Mouse (Mus musculus): Measurements from ENCODE around the gene Zfp865. TPM values are rescaled to one million over a fixed set of nuclear protein-coding genes. Genes with fewer than 3 reads are reported as not detected.
"Not testable (repeated sequence)": the region's sequence is repeated elsewhere in the genome, so short reads cannot be mapped to it uniquely, and the experiment has no call there.

The Zfp865 gene
- polyA plus RNA-seq, 1 experiment from 2014 or later, result 1.4 TPM

DNA sequence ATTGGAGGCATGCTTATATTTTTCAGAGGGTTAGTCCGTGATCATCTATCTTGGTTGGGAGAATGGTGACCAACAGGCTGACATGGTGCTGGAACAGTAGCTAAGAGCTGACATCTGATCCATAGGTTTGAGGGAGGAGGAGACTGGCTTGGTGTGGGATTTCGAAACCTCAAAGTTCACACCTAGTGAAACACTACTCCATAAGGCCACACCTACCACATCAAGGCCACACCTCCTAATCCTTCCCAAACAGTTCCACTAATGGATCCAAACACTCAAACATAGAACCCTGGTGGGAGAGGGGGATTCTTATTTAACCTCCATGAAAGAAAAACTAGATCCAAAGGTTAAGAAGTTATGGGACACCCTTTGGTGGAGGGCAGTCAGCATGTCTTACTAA lies 3.3 kb upstream of the Zfp865 start:
- peaks cover 55% of the 10 kb centered on the region for H3K4me1 ChIP-seq (replicated peaks)
- ATAC-seq (ENCODE audit: low read depth), result no peak

DNA sequence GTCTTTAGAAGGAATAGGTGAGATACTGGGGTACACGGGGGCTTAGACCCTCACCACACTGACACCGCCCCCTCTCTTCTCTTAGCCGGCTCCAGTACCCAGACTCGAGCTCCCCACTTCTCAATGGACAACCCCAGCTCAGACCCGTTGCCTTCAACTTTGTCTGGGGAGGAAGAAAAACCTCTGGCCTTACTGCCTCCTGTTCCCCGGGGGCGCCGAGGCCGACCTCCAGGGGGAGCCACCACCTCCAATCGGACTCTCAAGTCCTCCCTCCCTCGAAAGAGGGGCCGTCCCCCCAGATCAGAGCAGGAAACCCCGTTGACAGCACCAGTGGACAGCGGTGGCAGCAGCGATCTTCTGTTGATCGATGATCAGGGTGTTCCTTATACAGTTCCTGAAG lies 2.8 kb upstream of the Zfp865 start:
- ATAC-seq (ENCODE audit: low read depth), result no peak
- WGBS (ENCODE audit: insufficient replicate concordance), result 85% methylated on average over 16 of the region's 16 CpGs
- Histone ChIP-seq H3K36me3 (peaks cover 32% of the 10 kb centered on the region), H3K27me3 (no peaks in the 10 kb centered on the region), H3K4me3 (replicated peaks) (no peak overlapping the region), H3K9me3 (replicated peaks) (peaks cover 4% of the 10 kb centered on the region; the same call in 1 of the 2 replicates), H3K27ac (no peak overlapping the region), H3K4me2 (no peak overlapping the region), H3K4me1 (replicated peaks) (peaks cover 59% of the 10 kb centered on the region), H3K9ac (no peak overlapping the region)
- no peak for DNase-seq

More for the DNA sequence above, 3.3 kb upstream of the Zfp865 start:
- peaks cover 32% of the 10 kb centered on the region for H3K36me3 ChIP-seq
- H3K9ac ChIP-seq, result no peak overlapping the region
- no peak for DNase-seq
- H3K4me3 ChIP-seq (replicated peaks), result no peak overlapping the region
- H3K9me3 ChIP-seq (replicated peaks), result peaks cover 4% of the 10 kb centered on the region; the same call in 1 of the 2 replicates
- no peak overlapping the region for H3K27ac ChIP-seq
- no peaks in the 10 kb centered on the region for H3K27me3 ChIP-seq
- WGBS (ENCODE audit: insufficient replicate concordance), result 89% methylated on average over 2 of the region's 2 CpGs
- H3K4me2 ChIP-seq, result no peak overlapping the region

DNA sequence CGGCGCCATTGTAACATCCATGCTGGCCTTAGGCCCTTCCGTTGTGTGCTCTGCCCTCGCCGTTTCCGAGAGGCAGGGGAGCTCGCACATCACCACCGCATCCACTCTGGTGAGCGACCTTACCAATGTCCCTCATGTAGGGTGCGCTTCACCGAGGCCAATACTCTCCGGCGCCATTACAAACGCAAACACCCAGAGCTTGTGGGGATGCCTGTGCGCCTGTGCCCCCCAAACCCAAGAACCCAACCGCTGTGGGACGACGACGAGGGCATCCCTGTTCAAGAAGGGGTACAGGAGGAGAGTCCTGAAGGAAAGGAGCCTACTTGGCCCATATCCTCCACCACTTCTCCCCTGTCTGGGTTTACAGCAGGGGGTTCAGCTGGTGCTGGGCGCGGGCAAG lies 2.2 kb upstream of the Zfp865 start:
- Histone ChIP-seq H3K9ac (no peak overlapping the region), H3K9me3 (replicated peaks) (peaks cover 4% of the 10 kb centered on the region; the same call in 1 of the 2 replicates), H3K36me3 (peaks cover 32% of the 10 kb centered on the region), H3K4me3 (replicated peaks) (no peak overlapping the region), H3K4me1 (replicated peaks) (peaks cover 60% of the 10 kb centered on the region), H3K27me3 (no peaks in the 10 kb centered on the region), H3K27ac (no peak overlapping the region), H3K4me2 (no peak overlapping the region)
- 92% methylated on average over 21 of the region's 21 CpGs for WGBS (ENCODE audit: insufficient replicate concordance)
- DNase-seq, result no peak
- no peak for ATAC-seq (ENCODE audit: low read depth)

DNA sequence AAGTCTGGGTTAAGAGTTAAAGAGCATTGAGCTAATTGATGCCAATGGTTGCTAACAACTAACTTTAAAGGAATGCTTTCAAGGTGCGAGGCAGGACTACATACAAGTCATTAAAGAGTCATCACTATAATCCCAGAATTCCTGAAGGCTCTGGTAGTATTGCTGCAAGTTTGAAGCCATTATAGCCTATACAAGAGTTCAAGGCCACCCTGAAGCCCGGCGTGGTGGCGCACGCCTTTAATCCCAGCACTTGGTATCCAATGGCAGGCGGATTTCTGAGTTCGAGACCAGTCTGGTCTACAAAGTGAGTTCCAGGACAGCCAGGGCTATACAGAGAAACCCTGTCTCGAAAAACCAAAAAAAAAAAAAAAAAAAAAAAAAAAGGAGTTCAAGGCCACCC lies 600 bp upstream of the Zfp865 start:
- 25% methylated on average over 8 of the region's 8 CpGs for WGBS (ENCODE audit: insufficient replicate concordance)
- not testable (repeated sequence) for H3K27me3 ChIP-seq; ATAC-seq (ENCODE audit: low read depth); DNase-seq; H3K9me3 ChIP-seq (replicated peaks)
- H3K4me3 ChIP-seq (replicated peaks), result peak overlapping the region; percentile 90
- H3K36me3 ChIP-seq, result peaks cover 46% of the 10 kb centered on the region
- peak overlapping the region; percentile 97 for H3K9ac ChIP-seq
- H3K27ac ChIP-seq, result peak overlapping the region; percentile 96
- H3K4me2 ChIP-seq, result peak overlapping the region; percentile 72
- H3K4me1 ChIP-seq (replicated peaks), result peaks cover 49% of the 10 kb centered on the region

DNA sequence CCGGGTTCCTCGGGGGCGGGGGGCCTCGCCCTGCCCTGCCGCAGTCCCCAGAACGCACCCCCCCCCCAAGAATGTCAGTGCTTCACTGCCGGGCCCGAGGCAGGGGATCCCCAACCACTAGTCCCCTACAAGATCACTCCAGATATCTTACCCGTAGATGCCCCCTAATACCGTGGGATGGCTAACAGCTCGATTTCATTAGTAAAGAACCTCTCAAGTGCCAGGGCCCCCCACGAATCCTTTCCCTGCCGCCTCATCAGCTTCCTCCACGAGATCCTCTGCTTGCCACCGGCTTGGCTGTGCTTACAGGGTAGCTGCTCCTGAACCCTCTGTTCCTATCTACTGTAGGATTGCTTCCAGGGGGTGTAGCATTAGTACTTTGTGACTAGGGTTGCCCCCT lies 509 bp downstream of the Zfp865 start:
- Histone ChIP-seq H3K27me3 (no peaks in the 10 kb centered on the region), H3K36me3 (peaks cover 57% of the 10 kb centered on the region), H3K9me3 (replicated peaks) (peaks cover 4% of the 10 kb centered on the region; the same call in 1 of the 2 replicates), H3K4me2 (peak overlapping the region; percentile 72), H3K4me3 (replicated peaks) (peak overlapping the region; percentile 90), H3K4me1 (replicated peaks) (peaks cover 47% of the 10 kb centered on the region), H3K9ac (peak overlapping the region; percentile 97), H3K27ac (peak overlapping the region; percentile 96)
- DNase-seq, result no peak
- WGBS (ENCODE audit: insufficient replicate concordance), result 0% methylated on average over 15 of the region's 15 CpGs
- ATAC-seq (ENCODE audit: low read depth), result peak; percentile 2; the same call in 1 of the 2 replicates

DNA sequence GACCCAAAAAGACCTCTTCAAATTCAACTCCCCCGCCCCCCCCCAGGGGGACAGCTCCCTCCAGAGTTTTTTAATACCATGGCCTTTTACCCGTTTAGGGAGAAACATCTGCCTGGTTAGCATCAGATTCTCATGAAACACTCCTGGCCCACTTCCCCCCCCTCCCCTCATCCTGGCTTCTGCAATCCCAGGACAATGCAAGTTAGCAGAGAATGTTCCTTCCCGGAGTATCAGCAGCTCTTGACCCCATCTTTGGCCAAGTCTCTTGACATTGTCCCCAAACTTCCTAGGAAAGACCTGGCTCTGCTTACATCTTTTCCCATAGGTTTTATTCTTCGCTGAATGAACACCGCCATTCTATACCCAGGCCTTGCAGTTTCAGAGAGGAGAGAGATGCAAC lies 1.0 kb downstream of the Zfp865 start:
- peaks cover 4% of the 10 kb centered on the region; the same call in 1 of the 2 replicates for H3K9me3 ChIP-seq (replicated peaks)
- ATAC-seq (ENCODE audit: low read depth), result no peak
- peaks cover 42% of the 10 kb centered on the region for H3K4me1 ChIP-seq (replicated peaks)
- H3K27ac ChIP-seq, result peak overlapping the region; percentile 96
- peak overlapping the region; percentile 90 for H3K4me3 ChIP-seq (replicated peaks)
- H3K36me3 ChIP-seq, result peaks cover 60% of the 10 kb centered on the region
- no peaks in the 10 kb centered on the region for H3K27me3 ChIP-seq
- peak overlapping the region; percentile 72 for H3K4me2 ChIP-seq
- DNase-seq, result no peak
- 47% methylated on average over 5 of the region's 5 CpGs for WGBS (ENCODE audit: insufficient replicate concordance)
- peak overlapping the region; percentile 97 for H3K9ac ChIP-seq

DNA sequence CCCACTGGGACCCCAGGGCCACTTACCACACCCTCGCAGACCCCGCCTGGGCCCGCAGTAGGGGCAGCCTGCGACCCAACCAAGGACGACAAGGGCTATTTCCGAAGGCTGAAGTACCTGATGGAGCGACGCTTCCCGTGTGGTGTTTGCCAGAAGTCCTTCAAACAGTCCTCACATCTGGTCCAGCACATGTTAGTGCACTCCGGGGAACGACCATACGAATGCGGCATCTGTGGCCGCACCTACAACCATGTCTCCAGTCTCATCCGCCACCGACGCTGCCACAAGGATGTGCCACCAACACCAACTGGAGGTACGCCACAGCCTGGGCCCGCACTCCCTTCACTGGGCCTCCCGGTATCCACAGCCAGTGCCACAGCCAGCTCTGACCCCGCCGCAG lies 9.4 kb downstream of the Zfp865 start:
- Histone ChIP-seq H3K9ac (no peak overlapping the region), H3K36me3 (peaks cover 90% of the 10 kb centered on the region), H3K4me3 (replicated peaks) (no peak overlapping the region), H3K4me2 (no peak overlapping the region), H3K4me1 (replicated peaks) (peaks cover 3% of the 10 kb centered on the region; the same call in 1 of the 2 replicates), H3K9me3 (replicated peaks) (peaks cover 31% of the 10 kb centered on the region), H3K27me3 (no peaks in the 10 kb centered on the region), H3K27ac (no peak overlapping the region)
- 94% methylated on average over 22 of the region's 22 CpGs for WGBS (ENCODE audit: insufficient replicate concordance)
- ATAC-seq (ENCODE audit: low read depth) (no peak), DNase-seq (no peak)

DNA sequence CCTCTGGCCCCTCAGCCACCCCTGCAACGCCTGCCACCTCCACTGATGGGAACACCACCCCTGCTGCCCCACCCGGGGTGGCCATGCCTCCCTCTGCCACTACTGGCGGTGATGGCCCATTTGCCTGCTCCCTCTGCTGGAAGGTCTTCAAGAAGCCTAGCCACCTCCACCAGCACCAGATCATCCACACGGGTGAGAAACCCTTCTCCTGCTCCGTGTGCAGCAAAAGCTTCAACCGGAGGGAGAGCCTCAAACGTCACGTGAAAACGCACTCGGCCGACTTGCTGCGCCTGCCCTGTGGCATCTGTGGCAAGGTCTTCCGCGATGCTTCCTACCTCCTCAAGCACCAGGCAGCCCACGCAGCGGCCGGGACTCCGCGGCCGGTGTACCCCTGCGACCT lies 9.8 kb downstream of the Zfp865 start:
- peaks cover 3% of the 10 kb centered on the region; the same call in 1 of the 2 replicates for H3K4me1 ChIP-seq (replicated peaks)
- DNase-seq, result no peak
- 91% methylated on average over 21 of the region's 21 CpGs for WGBS (ENCODE audit: insufficient replicate concordance)
- H3K9ac ChIP-seq, result no peak overlapping the region
- ATAC-seq (ENCODE audit: low read depth), result no peak
- peaks cover 89% of the 10 kb centered on the region for H3K36me3 ChIP-seq
- no peak overlapping the region for H3K4me2 ChIP-seq
- H3K27ac ChIP-seq, result no peak overlapping the region
- no peak overlapping the region for H3K4me3 ChIP-seq (replicated peaks)
- no peaks in the 10 kb centered on the region for H3K27me3 ChIP-seq
- H3K9me3 ChIP-seq (replicated peaks), result peaks cover 31% of the 10 kb centered on the region

DNA sequence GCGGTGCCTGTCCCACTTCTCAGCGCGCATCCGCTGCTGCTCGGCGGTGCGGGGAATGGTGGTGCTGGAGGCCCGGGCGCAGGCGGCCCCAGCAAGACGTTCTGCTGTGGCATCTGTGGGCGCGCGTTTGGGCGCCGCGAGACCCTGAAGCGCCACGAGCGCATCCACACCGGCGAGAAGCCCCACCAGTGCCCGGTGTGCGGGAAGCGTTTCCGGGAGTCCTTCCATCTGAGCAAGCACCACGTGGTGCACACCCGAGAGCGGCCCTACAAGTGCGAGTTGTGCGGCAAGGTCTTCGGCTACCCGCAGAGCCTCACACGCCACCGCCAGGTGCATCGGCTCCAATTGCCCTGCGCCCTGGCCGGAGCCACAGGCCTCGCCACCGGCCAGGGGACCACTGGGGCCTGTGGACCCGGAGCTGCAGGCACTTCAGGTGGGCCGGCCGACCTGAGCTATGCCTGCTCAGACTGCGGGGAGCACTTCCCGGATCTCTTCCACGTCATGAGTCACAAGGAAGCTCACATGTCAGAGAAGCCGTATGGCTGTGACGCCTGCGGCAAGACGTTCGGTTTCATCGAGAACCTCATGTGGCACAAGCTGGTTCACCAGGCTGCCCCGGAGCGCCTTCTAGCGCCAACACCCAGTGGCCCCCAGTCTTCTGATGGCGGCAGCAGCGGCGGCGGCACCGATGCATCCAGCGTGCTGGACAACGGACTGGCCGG lies 10.5 kb downstream of the Zfp865 start:
- Histone ChIP-seq H3K9me3 (replicated peaks) (peaks cover 31% of the 10 kb centered on the region), H3K4me3 (replicated peaks) (no peak overlapping the region), H3K4me1 (replicated peaks) (0 out of 2 replicates have a peak, but pooled peaks cover 3% of the 10 kb centered on the region), H3K27ac (no peak overlapping the region), H3K27me3 (no peaks in the 10 kb centered on the region), H3K4me2 (no peak overlapping the region), H3K36me3 (peaks cover 87% of the 10 kb centered on the region), H3K9ac (no peak overlapping the region)
- no peak for DNase-seq
- ATAC-seq (ENCODE audit: low read depth), result no peak
- WGBS (ENCODE audit: insufficient replicate concordance), result 94% methylated on average over 63 of the region's 63 CpGs

DNA sequence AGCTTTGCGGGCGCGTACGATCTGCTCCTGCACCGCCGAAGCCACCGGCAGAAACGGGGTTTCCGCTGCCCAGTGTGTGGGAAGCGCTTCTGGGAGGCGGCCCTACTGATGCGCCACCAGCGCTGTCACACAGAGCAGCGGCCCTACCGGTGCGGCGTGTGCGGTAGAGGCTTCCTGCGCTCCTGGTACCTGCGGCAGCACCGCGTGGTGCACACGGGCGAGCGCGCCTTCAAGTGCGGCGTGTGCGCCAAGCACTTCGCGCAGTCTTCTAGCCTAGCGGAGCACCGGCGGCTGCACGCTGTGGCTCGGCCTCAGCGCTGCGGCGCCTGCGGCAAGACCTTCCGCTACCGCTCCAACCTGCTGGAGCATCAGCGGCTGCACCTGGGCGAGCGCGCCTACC lies 11.3 kb downstream of the Zfp865 start:
- 0 out of 2 replicates have a peak, but pooled peaks cover 3% of the 10 kb centered on the region for H3K4me1 ChIP-seq (replicated peaks)
- peaks cover 84% of the 10 kb centered on the region for H3K36me3 ChIP-seq
- H3K9me3 ChIP-seq (replicated peaks), result peaks cover 31% of the 10 kb centered on the region
- no peak overlapping the region for H3K27ac ChIP-seq
- ATAC-seq (ENCODE audit: low read depth), result no peak
- no peak overlapping the region for H3K4me3 ChIP-seq (replicated peaks)
- H3K9ac ChIP-seq, result no peak overlapping the region
- DNase-seq, result no peak
- H3K27me3 ChIP-seq, result no peaks in the 10 kb centered on the region
- 89% methylated on average over 46 of the region's 46 CpGs for WGBS (ENCODE audit: insufficient replicate concordance)
- no peak overlapping the region for H3K4me2 ChIP-seq

DNA sequence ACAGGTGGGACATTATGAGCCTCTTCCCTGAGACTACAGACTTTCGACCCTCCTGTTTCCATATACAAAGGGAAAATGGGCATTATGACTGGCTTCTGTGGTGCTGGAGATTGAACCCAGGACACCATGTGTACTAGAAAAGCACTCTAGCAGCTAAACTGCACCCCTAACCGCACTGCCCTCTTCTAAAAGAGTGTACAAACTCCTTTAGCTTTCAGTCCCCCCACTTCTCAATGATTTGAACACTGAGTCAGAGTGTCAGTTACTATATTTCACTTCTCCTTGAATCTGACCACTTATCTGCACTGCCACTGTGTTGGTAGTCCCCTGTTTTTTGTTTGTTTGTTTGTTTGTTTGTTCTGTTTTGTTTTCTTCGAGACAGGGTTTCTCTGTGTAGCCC lies 13.6 kb downstream of the Zfp865 start, which contains the start of gene 4632433K11Rik:
TSS of gene 4632433K11Rik (plus strand) at position 301 of the 400 bp plus-strand sequence.
- Histone ChIP-seq H3K27ac (no peak within 1 kb of the TSS), H3K27me3 (no peaks in the 10 kb centered on the region), H3K4me2 (no peak within 1 kb of the TSS), H3K9me3 (replicated peaks) (peaks cover 31% of the 10 kb centered on the region), H3K4me3 (replicated peaks) (no peak within 1 kb of the TSS), H3K36me3 (peaks cover 66% of the 10 kb centered on the region), H3K9ac (no peak within 1 kb of the TSS), H3K4me1 (replicated peaks) (peaks cover 16% of the 10 kb centered on the region)
- 69% methylated on average over 3 of the region's 3 CpGs for WGBS (ENCODE audit: insufficient replicate concordance)
- no peak for DNase-seq
- ATAC-seq (ENCODE audit: low read depth), result no peak

DNA sequence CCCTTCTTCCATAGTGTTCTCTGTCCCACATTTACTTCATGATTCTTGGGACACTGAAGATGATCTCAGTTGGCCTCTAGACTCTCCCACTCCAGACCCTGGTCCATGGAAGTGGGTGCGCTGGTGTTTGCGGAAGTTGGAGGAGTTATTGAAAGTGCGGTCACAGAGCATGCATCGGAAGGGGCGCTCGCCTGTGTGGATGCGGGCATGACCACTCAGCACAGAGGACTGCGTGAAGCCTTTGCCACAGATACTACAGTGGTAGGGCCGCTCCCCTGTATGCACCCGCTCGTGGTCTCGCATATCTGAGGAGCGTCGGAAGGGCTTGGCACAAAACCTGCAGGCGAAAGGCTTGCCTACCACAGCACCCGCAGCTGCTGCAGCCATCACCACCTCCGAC lies 15.5 kb downstream of the Zfp865 start:
- H3K9me3 ChIP-seq (replicated peaks), result peaks cover 16% of the 10 kb centered on the region
- H3K9ac ChIP-seq, result no peak overlapping the region
- ATAC-seq (ENCODE audit: low read depth) (no peak), DNase-seq (no peak)
- H3K4me3 ChIP-seq (replicated peaks), result no peak overlapping the region
- H3K4me1 ChIP-seq (replicated peaks), result peaks cover 27% of the 10 kb centered on the region
- no peak overlapping the region for H3K4me2 ChIP-seq
- no peaks in the 10 kb centered on the region for H3K27me3 ChIP-seq
- no peak overlapping the region for H3K27ac ChIP-seq
- 89% methylated on average over 17 of the region's 17 CpGs for whole genome bisulfite sequencing (ENCODE audit: insufficient replicate concordance)
- H3K36me3 ChIP-seq, result peaks cover 48% of the 10 kb centered on the region

Measured in liver, embryonic 13.5 days (tissue).